Mouse (Mus musculus) cerebellum, adult 11-12 months (tissue): ENCODE results near the gene Tmem190.

Experiments used
- DNase-seq: peaks from one replicate; pipeline ENCODE4 v3.0.0; 2022

Gene Tmem190

GRCm38 (mm10) chr7:4776861-4777830 lies 5.6 kb upstream of the Tmem190 start:
- DNase-seq: peak; percentile 15

- no peak for DNase-seq
These were observed 4.7 kb upstream of the Tmem190 start for GRCm38 (mm10) chr7:4777851-4778637.

- peak; percentile 40 for DNase-seq
These were observed 2.8 kb upstream of the Tmem190 start for GRCm38 (mm10) chr7:4779921-4780320.

- DNase-seq: no peak
These were observed 607 bp upstream of the Tmem190 start for GRCm38 (mm10) chr7:4782130-4782529.

- DNase-seq: peak; percentile 84
These were observed 1.0 kb downstream of the Tmem190 start for GRCm38 (mm10) chr7:4783667-4784268.

- DNase-seq: peak; percentile 63
These were observed 6.0 kb downstream of the Tmem190 start for GRCm38 (mm10) chr7:4788499-4789435.

- peak; percentile 81 for DNase-seq
These were observed 6.7 kb downstream of the Tmem190 start, which contains the start of gene Tmem238 for GRCm38 (mm10) chr7:4789436-4789935. TSS of gene Tmem238 (minus strand) at chr7:4789656.

- peak; percentile 94 for DNase-seq
These were observed 9.8 kb downstream of the Tmem190 start, which contains the start of gene Rpl28 for GRCm38 (mm10) chr7:4792278-4793212. TSS of gene Rpl28 (plus strand) at chr7:4792874.

- peak; percentile 42 for DNase-seq
These were observed 10.5 kb downstream of the Tmem190 start for GRCm38 (mm10) chr7:4793248-4793647.

- no peak for DNase-seq
These were observed 10.9 kb downstream of the Tmem190 start for GRCm38 (mm10) chr7:4793674-4794073.

- DNase-seq: no peak
These were observed 12.0 kb downstream of the Tmem190 start for GRCm38 (mm10) chr7:4794631-4795168.

GRCm38 (mm10) chr7:4795767-4796433 lies 13.2 kb downstream of the Tmem190 start:
- DNase-seq: peak; percentile 34

GRCm38 (mm10) chr7:4802247-4802646 lies 19.5 kb downstream of the Tmem190 start:
- no peak for DNase-seq

GRCm38 (mm10) chr7:4806716-4807115 lies 24.0 kb downstream of the Tmem190 start:
- DNase-seq: no peak

GRCm38 (mm10) chr7:4811131-4811530 lies 28.4 kb downstream of the Tmem190 start:
- peak; percentile 34 for DNase-seq

GRCm38 (mm10) chr7:4811842-4812302 lies 29.1 kb downstream of the Tmem190 start:
- DNase-seq: peak; percentile 76

- peak; percentile 99 for DNase-seq
These were observed 29.8 kb downstream of the Tmem190 start, which contains the start of gene Ube2s for GRCm38 (mm10) chr7:4812303-4813104. TSS of gene Ube2s (minus strand) at chr7:4812590.

- DNase-seq: peak; percentile 51
These were observed 30.5 kb downstream of the Tmem190 start for GRCm38 (mm10) chr7:4813105-4813791.
